Mouse (Mus musculus): Measurements from ENCODE around the gene Eef1a2.
"Not testable (repeated sequence)": the region's sequence is repeated elsewhere in the genome, so short reads cannot be mapped to it uniquely, and the experiment has no call there.

Gene Eef1a2

DNA sequence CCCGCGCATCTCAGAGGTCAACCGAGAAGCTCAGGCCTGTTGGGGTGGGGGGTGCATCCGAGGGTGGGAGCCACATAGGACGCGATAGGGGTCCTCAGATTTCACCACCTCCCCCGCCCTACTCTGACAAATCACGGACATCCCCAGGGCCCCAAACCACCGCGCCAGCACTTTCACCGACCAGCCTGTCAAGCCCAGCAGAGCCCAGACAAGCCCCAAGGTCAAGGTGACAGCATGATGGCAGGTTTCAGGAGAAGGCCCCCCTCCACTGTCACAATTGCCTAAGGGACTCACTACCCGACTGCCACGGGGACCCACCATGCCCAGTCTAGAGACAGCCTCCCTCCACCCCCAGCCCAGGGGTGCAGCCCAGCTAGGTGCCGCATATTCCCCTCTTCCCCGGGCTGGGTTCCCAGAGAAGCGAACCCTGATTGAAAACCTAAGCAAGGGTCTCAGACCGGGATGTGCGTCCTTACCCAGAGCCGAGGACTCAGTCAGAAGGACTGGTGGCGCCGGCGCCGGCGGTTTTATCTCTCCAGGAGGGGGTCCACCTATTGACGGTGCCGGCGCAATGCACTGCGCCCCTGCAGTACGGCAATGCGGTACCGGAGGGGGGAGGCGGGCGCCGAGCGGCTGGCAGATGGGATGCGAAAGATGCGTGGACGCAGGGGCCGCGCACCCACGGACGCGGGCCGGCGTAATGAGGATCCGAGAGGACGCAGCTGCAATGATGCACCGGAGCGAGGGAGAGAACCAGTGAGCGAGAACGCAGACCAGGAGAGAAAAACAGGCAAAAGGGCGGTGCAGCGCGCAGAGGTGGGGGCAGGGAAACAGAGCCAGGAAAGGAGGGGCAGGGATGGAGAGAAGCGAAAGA lies at the start of gene Eef1a2:
Gene Eef1a2 (minus strand): TSS at position 767 of the 874 bp plus-strand sequence.
- no peak for DNase-seq (ENCODE audit: low spot score in 2 of 2)

DNA sequence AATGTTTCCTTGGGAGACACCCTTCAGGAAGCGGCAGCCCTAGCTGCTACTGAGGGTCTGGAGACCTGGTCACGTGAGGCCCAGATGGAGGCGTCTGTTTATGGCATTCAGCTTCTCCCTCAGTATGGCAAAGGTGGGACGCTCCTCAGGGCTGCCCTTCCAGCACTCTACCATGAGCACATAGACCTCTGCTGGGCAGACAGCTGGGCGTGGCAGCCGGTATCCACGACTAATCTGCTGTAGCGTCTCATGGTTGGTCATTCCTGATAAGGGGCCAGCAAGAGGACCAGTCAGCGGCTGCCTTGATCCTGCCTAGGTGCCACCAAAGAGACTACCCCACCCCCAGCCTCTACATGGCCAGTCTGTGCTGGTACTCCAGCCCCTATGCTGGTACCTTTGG lies 49.3 kb upstream of the Eef1a2 start:
- peak in 1 of 2 experiments; percentile 25 for DNase-seq (ENCODE audit: low spot score in 2 of 2)

DNA sequence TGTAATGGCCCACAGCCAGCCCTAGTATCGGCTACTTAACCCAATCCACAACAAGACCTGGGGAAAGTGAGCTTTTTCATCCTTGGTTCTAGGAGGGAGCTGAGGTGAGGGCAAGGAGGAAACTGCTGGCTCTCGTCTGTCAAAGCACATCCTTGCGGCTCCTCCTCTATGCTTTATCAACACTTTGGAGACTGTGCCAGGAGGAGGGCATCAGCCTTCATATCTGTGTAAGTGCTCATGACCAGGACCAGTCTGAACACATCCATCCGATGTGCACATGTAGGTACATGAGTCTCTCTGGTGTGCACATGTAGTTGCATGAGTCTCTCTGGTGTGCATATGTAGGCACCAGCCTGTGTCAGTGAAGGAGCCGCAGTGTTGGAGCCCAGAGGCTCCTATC lies 48.9 kb upstream of the Eef1a2 start:
- DNase-seq (ENCODE audit: low spot score in 2 of 2), result no peak

DNA sequence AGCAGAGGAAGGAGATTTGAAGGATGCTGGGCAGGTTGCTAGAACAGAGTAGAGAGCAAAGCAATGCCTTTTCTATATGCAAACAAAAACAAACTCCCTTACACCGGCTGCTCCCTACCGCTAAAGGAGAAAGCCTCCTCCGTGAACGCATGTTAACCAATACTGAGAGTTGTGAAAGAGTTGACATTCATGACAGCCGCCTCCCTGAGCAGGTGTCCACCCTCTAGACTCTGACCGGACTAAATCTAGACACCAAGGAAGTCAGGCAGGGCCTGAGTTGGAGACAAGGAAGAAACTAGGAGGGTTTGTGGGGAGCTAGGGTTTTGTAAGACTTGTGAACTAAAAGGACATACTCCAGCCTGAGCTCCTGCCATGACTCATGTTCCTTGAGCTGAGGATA lies 46.1 kb upstream of the Eef1a2 start:
- no peak for DNase-seq (ENCODE audit: low spot score in 2 of 2)

DNA sequence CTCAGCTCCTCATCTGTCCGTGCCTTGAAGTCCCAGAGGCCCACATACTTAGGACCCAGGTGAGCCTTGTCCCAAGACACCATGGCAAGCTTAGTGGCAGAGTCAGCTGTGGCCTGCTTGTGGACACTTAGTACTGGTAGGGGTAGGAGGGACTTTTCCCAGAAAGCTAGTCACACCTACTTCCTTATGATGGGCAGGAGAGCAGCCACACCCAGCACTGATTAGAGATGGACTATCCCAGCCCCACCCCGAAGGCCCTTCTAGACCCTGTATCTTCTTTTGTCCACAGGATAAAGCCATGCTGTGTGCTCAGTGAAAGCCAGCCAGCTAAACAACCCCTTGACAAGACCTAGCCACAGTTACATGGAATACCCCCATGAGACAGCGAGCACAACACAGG lies 45.6 kb upstream of the Eef1a2 start, which contains the start of gene Ptk6:
Gene Ptk6 (minus strand): TSS at position 368 of the 400 bp plus-strand sequence.
- no peak for DNase-seq (ENCODE audit: low spot score in 2 of 2)

DNA sequence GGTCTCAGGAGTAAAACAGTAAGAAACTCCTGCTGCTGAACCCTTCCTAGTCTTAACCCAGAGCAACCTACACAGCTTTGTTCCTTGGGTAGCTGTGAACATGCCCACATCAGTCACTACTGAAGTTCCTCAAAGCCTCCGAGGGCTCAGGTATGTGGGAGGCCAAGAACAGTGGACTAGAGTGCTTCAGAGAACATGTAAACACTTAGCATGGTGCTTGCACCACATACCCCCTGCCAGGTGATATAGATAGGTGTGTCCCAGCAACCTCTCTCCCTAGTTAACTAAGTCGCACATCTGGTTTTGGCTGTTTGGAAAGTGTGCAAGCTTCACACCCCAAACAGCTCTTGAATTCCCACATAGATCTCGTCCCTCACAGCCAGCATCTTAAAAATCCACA lies 44.8 kb upstream of the Eef1a2 start:
- DNase-seq (ENCODE audit: low spot score in 2 of 2), result no peak

DNA sequence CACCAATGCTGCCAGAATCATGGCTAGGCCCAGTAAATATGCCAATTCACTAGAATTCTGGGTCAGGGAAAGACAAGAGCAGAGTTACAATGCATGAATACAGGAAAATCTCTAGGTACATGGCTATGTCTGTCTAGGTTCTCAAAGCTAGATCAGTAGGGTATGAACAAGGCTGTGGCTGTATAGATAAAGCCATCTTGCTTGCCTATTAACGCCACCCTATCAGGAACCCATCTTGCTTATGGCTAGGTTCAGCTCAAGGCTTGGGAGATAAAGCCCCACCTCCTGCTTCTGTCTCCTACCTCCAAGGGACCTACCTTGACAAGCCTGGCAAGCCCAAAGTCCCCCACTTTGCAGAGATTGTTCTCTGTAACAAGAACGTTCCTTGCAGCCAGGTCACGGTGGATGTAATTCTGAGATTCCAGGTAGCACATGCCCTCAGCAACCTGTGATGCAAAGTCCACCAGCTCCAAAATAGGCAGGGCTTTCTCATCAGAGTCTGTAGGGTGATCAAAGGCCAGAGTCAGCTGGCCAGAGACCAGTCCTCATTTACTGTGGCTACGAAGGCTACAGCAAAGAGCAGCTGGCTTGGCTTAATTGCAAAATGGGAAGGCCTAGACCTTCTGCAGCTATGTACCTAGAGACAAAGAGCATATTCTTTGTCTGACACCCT lies 40.0 kb upstream of the Eef1a2 start:
- no peak for DNase-seq (ENCODE audit: low spot score in 2 of 2)

DNA sequence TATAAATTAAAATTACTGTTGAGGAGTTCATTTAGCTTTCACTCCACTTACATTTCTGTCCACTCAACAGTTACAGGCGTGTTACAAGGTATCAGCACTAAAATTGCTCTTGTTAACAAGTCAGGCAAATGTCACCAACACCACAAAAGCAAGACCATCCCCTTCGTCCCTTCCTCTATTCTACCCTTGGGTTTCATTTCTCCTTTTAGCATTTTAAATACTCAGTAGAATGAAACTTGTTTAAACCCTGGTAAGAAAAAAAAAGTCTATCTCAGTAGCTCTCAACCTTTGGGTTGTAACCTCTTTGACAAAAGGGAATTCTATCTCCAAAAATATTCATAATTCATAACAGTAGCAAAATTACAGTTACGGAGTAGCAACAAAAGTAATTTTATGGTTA lies 36.2 kb upstream of the Eef1a2 start:
- DNase-seq (ENCODE audit: low spot score in 2 of 2), result peak; percentile 52 to 74

DNA sequence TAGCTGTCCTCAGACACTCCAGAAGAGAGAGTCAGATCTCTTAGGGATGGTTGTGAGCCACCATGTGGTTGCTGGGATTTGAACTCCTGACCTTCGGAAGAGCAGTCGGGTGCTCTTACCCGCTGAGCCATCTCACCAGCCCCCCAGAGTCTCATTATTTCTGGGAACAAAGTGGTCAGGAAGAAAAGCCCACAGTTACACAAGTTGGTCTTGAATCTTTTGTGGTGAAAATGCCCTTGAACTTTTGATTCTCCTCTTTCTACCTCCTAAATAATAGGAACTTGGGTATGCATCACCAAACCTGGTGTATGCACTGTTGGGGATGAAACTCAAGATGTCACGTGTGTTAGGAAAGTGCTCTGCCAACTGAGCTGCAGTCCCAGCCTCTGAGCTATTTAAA lies 35.1 kb upstream of the Eef1a2 start:
- no peak for DNase-seq (ENCODE audit: low spot score in 2 of 2)

DNA sequence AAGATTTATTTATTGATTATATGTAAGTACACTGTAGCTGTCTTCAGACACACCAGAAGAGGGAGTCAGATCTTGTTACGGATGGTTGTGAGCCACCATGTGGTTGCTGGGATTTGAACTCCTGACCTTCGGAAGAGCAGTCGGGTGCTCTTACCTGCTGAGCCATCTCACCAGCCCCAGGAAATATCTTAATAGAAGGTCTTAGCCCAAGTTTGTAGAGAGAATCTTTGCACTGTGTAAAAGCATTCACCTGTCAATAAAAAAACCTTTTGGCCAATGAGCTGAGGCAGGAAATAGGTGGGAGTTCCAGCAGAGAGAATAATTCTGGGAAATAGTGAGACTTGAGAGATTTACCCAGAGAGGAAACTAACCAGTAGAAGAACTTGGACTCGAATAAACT lies 34.6 kb upstream of the Eef1a2 start:
- not testable (repeated sequence) for DNase-seq (ENCODE audit: low spot score in 2 of 2)

DNA sequence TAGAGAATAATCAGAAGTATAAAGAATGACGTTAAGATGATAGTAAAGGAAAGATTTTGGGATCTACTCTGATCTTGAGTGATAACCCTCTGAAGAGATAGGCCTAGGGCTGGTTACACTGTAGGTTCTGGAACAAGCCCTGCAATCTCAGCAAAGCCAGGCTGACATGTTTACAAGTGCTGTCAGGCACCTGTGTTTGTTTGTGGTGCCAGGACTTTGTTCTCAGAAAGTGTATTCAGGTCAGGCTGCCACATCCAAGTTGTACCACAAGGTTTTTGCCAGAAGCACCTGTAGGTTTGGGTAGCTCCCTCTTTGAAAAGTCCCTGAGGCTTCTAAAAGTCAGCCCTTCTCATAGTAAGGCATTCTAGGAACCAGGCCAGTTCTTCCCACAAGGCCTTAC lies 32.5 kb upstream of the Eef1a2 start:
- no peak for DNase-seq (ENCODE audit: low spot score in 2 of 2)

DNA sequence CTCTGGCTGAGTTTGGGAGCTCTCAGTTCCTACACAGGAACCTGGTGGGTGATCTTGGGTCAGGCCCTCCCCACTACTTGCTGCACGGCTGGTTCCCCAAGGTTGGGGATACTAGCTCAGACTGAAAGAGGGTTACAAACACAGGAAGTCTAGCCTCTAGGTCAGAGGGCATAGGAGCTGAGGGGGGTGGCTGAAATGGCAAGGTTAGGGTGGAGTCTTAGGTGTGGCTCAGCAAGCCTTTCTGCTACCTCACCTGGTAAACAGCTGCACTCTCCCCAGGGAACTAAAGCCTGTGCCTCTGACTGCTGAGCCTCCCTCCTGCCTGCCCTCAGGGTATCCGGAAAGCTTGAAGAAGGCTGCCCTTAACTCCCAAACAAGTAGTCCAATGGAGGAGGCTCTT lies 31.9 kb upstream of the Eef1a2 start:
- peak; percentile 84 to 86 for DNase-seq (ENCODE audit: low spot score in 2 of 2)

DNA sequence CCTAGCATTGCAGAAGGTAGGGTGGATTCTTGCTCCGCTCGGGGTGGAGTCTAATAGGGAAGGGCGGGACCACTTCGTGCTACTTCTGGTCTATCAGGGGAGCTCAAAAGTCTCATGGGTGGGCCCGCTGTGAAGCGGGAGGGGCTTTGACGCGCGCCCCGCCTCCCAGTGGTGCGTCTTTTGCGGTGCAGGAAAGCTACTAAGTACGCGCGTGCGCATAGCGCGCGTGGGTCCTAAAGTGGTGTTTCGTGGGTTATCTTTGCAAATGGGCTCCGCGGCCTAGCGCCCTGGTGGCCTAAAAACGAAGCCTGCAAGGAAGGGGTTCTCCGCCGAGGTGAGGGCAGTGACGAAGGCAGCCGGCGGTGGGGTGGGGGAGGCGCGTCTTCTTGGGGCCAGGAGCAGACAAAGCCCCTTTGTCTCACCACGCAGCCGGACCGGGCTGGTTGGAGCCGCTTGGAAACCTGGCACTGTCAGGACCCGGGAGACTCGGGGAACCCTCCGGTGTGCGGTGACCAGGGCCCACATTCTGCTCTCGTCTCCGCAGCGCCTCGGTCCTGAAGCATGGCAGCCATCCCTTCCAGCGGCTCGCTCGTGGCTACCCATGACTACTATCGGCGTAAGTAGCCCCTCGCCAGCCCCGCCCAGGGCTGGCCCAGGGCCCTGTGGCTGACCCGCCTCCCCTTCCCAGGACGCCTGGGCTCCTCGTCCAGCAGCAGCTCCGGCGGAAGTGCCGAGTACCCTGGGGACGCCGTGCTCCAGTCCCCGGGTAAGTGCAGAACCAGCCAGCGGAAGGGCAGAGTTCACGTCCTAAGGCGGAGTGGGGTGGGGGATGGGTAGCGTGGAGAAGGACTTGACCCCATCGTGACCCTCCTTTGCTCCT lies 30.5 kb upstream of the Eef1a2 start, which contains the start of gene Ppdpf:
Gene Ppdpf (plus strand): TSS at position 127 of the 880 bp plus-strand sequence.
- DNase-seq (ENCODE audit: low spot score in 2 of 2), result peak; percentile 98

DNA sequence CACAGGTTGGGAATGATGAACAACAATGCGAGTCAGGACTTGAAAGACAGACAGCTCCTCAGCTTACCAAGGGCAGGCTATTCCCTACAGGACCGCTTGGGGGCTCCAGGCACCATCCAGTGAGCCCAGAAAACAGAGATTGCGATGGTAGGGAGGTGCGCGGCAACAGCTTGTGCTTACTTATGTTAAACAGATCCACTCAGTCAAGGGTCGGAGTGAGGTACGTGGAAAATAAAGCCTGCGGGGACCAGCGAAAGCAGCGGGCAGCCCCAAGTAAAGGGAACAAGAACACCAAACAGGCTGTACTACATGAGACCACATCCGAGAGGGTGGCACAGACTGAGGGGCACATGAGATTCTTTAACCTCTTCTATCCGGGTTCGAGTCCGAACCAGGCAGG lies 29.8 kb upstream of the Eef1a2 start:
- peak; percentile 87 for DNase-seq (ENCODE audit: low spot score in 2 of 2)

DNA sequence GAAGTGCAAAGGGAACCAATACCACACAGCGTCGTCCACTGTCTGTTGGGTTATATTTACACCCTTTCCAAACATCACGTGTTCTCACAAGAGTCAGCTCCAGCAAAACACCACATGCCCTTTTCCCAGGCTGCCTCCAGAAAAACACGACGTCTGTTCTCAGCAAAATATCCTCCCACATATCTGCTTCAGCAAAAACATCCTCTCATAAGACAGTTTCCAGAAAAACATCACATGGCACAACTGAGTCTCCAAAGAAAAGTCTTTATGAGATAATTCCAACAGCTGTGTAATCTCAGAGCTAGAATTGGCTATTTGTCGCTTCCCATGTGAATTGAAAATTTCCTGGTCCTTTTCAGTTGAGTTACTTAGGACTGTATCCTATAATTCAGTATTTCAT lies 24.1 kb upstream of the Eef1a2 start:
- no peak for DNase-seq (ENCODE audit: low spot score in 2 of 2)

DNA sequence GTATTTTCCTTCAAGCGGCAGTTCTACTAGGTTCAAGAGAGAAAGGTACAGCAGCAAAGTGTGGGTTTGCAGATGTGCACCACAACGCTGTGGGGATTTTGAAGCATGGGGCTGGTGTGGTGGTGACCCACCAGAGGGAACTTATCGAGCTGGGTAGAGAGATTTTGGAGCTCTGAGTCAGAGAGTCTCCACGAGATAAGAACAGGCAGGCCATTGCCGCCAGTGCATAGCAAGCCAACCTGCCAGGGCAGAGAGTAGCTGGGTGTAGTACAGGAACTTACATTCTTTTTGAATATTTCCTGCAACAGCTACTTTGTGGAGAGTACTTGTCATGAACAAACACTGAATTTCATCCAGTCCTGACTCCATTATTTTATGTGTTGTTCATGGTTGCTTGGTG lies 21.7 kb upstream of the Eef1a2 start:
- no peak for DNase-seq (ENCODE audit: low spot score in 2 of 2)

DNA sequence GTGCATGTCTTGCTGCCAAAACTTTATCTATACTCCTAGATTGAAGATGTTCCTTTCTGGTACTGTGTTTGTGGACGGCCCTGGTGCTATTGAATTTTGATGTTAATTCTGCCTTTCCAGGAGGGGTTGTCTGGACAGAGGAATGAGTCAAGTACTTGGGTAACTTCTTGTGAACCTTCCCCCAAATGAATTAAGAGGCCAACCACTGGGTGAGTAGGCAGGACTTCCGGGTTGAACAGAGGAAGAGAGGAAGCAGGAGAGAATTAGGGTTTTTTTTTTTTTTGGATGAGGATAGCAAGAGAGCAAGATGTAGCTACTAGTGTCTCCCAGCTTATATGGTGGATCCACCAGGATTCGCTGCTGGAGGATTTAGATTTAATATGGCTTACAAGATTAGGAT lies 21.2 kb upstream of the Eef1a2 start:
- DNase-seq (ENCODE audit: low spot score in 2 of 2), result no peak

DNA sequence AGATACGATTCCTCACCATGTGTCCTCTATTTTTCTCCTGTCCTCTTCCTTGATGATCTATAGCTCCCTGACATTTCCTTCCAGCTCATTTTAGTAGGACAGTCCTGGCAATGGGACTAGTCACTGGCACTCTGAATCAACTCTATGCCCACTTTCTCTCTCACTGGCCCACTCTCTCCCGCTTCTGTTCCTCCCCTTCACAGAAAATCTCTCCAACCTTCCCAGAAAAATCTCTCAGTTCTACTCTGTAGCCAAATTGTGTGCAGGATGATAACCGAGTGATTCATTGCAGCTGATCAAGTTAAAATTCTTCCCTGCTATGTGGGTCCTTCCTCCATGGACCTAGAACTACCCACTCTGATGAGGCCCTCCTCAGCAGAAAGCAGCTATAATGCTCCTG lies 17.8 kb upstream of the Eef1a2 start:
- DNase-seq (ENCODE audit: low spot score in 2 of 2), result no peak

DNA sequence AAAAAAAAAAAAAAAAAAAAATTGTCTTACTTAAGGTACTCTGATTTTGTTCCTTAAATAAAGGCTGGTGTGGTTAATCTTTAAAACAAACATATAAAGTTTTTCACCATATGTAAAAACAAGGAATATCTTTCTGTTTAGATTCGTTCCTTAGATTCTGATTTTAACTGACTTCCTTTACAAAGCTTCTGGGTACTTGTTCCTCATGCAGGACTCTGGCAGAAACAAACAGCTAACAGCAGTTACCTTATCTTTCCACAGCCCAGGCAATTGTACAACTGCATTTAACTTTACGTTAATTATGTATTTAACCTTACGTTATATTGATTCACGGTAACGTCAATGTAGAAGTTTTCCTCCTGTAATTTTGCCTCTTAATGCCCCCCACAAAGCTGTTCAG lies 9.7 kb upstream of the Eef1a2 start:
- no peak for DNase-seq (ENCODE audit: low spot score in 2 of 2)

DNA sequence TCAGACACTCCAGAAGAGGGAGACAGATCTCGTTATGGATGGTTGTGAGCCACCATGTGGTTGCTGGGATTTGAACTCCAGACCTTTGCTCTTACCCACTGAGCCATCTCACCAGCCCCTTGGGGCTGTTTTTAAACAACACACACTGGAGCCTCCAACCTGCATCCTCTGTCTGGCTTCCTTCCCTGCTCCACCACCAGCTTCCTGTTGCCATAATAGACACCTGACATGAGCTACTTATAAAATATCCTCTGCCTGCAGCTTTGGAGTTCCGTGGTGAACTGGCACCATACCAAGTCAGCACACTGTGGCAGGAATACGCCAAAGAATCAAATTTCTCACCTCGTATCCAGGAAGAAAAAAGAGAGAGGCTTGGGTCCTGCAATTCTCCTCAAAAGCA lies 4.0 kb upstream of the Eef1a2 start:
- DNase-seq (ENCODE audit: low spot score in 2 of 2), result no peak

DNA sequence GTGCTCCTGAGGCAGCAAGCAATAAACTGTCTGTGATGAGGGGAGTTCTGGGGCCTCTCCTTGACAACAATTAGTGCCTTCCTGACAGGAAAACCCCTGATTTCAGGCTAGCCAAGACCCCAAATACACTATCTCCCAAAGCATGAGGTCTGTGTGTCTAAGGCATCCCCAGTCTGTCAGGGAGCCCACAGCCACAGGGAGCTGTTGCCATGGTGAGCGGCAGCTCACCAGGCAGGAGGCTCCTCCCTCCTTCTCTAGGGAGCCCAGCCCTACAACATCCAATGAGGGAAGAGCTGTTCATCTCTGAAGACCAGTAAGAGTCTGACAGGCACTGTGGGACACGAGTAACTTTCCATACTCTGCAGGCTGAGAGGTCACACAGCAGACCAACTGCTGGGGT lies 3.0 kb upstream of the Eef1a2 start:
- no peak for DNase-seq (ENCODE audit: low spot score in 2 of 2)

DNA sequence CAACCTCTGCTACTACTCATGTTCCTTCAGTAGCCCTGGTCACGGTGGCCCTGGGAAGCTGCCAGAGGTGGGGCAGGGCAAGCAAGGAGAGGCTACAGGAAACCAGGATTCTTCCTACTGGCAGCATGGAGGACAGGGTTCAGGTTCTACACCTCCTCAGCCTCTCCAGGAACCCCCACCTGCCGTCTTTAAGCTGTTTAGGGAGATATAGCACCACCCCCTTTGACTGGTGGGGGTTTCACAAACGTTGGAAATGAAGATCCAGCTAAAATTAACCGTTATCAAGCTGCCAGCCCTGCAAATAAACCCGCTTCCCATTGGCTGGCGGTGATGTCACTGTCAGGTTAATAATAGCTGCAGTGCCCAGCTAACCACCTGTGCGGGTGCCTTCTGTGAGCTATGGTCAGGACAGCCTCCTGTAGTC lies 2.3 kb upstream of the Eef1a2 start:
- no peak for DNase-seq (ENCODE audit: low spot score in 2 of 2)
